Comparison of ENCODE assay signal across 15 mouse cellular contexts in genomic region chr10:34511192-34511591, GRCm38 (mm10). TPM values are rescaled to one million over a fixed set of nuclear protein-coding genes. Genes with fewer than 3 reads are reported as not detected.
DNase-seq lines count a peak whose midpoint lies in the region; ATAC-seq lines count a peak whose summit lies in the region.
"Had no signal": no experiment of that assay in that cellular context is flagged by ENCODE, and none has a peak within 500 bp of the region (broad histone marks: within the 10 kb centered on the region; RNA-seq: fewer than 3 reads in every experiment).

No protein-coding gene starts in this region.

- peak; percentile 25 to 31 for DNase-seq in cerebellum, postnatal 10 days
- peak; percentile 62 for DNase-seq in urinary bladder, postnatal 14 days (ENCODE audit: low spot score)
- DNase-seq in urinary bladder, postnatal 4 days (ENCODE audit: low spot score in 2 of 2), result no peak
- DNase-seq in NIH3T3 (ENCODE audit: low read depth), result peak; percentile 9
- DNase-seq in lung, postnatal 10 days, result no peak
- no peak for DNase-seq in left cerebral cortex, postnatal 36 days (ENCODE audit: low spot score in 2 of 2)
- DNase-seq: cerebellum, adult 9-10 months; left cerebral cortex, postnatal 4 days; lung, embryonic 14.5 days; lung, postnatal 4 days; right cerebral cortex, postnatal 25 days; thymus, adult 2 months had no signal

- intact Hi-C loops in left cerebral cortex, postnatal 36 days (cut with DNase I), result no loop called here

- no peak for ATAC-seq in cerebellum, adult (ENCODE audit: insufficient number of reproducible peaks, low FRiP score, low TSS enrichment)
- peak; percentile 52; the same call in 1 of the 2 replicates for ATAC-seq in megakaryocyte progenitor cell, adult 5-6 weeks (replicated peaks; ENCODE audit: poor library complexity)
- ATAC-seq: inflammation-experienced regulatory T-cells, adult 6 months had no signal

RNA-seq across cellular contexts. Expression of gene Frk, which starts 28.0 kb away (rescaled TPM):
- not detected in 2 replicates for total RNA-seq in megakaryocyte progenitor cell, adult 5-6 weeks (2015)
- 0.10 TPM in 1 of 2 replicates, not detected in the other for total RNA-seq in megakaryocyte progenitor cell, adult 5-6 weeks (2017)
- total RNA-seq in left cerebral cortex, postnatal 36 days (2021), result under 1 TPM; 0.20 TPM

Comparison
In these comparisons a context has a peak if more than half of its experiments do, and no peak if none do; other contexts are left out.
1. DNase-seq: peak in cerebellum, postnatal 10 days (2 of 2), urinary bladder, postnatal 14 days (single experiment) and NIH3T3 (single experiment); none in urinary bladder, postnatal 4 days (0 of 2), lung, postnatal 10 days (single experiment) and left cerebral cortex, postnatal 36 days (0 of 2).